Mouse (Mus musculus) kidney, adult 2 months (tissue): ENCODE results near the gene Pip5k1b.

ENCODE experiments used
- CTCF ChIP-seq: fragments of 200-500 bp; conservative IDR thresholded peaks from 2 replicates; pipeline ENCODE4 v1.5.1; 2011; ENCODE audit warnings: low read depth, mild to moderate bottlenecking, control low read depth, low read length, moderate library complexity, mixed read lengths; ENCODE audit not compliant: insufficient read depth, insufficient read length
- POLR2A ChIP-seq: fragments of 200-500 bp; IDR thresholded peaks from one replicate; pipeline ENCODE4 v1.6.1; 2011; ENCODE audit warnings: low read depth, low read length, control low read depth

DNA sequence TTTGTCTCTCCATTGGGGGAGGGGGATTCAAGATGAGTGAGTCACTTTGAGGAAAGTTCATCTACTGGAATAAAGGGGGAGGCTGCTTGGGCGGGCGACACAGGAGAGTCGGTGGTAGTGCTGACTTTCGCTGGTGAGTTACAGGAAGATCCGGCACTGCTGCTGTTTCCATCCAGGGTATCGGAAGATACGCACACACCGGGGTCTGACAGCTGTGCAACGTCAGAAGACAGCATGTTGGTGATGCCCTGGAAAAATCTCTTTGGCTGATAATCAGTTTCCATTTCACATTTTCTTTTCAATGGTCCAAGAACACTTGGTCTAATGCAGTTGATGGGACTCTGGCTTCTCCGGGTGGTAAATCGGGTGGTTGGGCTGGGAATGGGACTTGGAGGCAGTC lies 79.2 kb downstream of the Pip5k1b start:
- no peak for TF ChIP-seq CTCF
- TF ChIP-seq POLR2A, result no peak
